Mouse (Mus musculus) right cerebral cortex, postnatal 10 days (tissue): ENCODE data around the gene Dnajb14.
A peak's percentile ranks its signal among the peaks of the same experiment; 100 is the strongest.
"Not testable (repeated sequence)": the region's sequence is repeated elsewhere in the genome, so short reads cannot be mapped to it uniquely, and the experiment has no call there.

Experiments used
- DNase-seq, 2 experiments: peaks; one replicate each; pipeline ENCODE4 v3.0.0; 2021; ENCODE audit warnings: low spot score in 2 of 2

Gene Dnajb14

GRCm38 (mm10) chr3:137952225-137952913 is 84.9 kb downstream of the Dnajb14 start:
- DNase-seq: peak in 1 of 2 experiments; percentile 55

GRCm38 (mm10) chr3:137952914-137953880 is 85.7 kb downstream of the Dnajb14 start:
- peak; percentile 87 to 94 for DNase-seq

GRCm38 (mm10) chr3:137954256-137954916 is 86.9 kb downstream of the Dnajb14 start:
- no peak for DNase-seq

- no peak for DNase-seq
Observed at GRCm38 (mm10) chr3:137955560-137956081, 88.1 kb downstream of the Dnajb14 start.

- DNase-seq: no peak
Observed at GRCm38 (mm10) chr3:137957864-137958263, 90.4 kb downstream of the Dnajb14 start.

- DNase-seq: no peak
Observed at GRCm38 (mm10) chr3:137958352-137958751, 90.9 kb downstream of the Dnajb14 start.

GRCm38 (mm10) chr3:137959456-137959855 is 92.0 kb downstream of the Dnajb14 start:
- no peak for DNase-seq

- no peak for DNase-seq
Observed at GRCm38 (mm10) chr3:137961736-137962385, 94.4 kb downstream of the Dnajb14 start.

GRCm38 (mm10) chr3:137963508-137963907 is 96.0 kb downstream of the Dnajb14 start:
- DNase-seq: no peak

- DNase-seq: not testable (repeated sequence)
Observed at GRCm38 (mm10) chr3:137964014-137964413, 96.5 kb downstream of the Dnajb14 start.
